Mouse (Mus musculus) G1E (cell line): Measurements from ENCODE around the gene Ifnlr1.
"Not testable (repeated sequence)": the region's sequence is repeated elsewhere in the genome, so short reads cannot be mapped to it uniquely, and the experiment has no call there.

Experiments
- CTCF ChIP-seq: IDR thresholded peaks from 2 replicates; pipeline ENCODE4 v1.5.1; 2012; ENCODE audit warnings: low read depth, low read length, inconsistent platforms, mixed read lengths
- GATA1 ChIP-seq: IDR thresholded peaks from 2 replicates; pipeline ENCODE4 v1.6.1; 2012; ENCODE audit warnings: borderline replicate concordance, low read length, inconsistent platforms, mixed read lengths
- GATA2 ChIP-seq: IDR thresholded peaks from 2 replicates; pipeline ENCODE4 v1.6.1; 2012; ENCODE audit warnings: low read depth, low read length, inconsistent platforms, borderline replicate concordance
- POLR2AphosphoS5 ChIP-seq: IDR thresholded peaks from 2 replicates; pipeline ENCODE4 v1.6.1; 2012; ENCODE audit warnings: low read depth, low read length, inconsistent platforms; ENCODE audit not compliant: insufficient replicate concordance
- TAL1 ChIP-seq: conservative IDR thresholded peaks from 2 replicates; pipeline ENCODE4 v1.6.1; 2012; ENCODE audit warnings: low read depth, low read length, inconsistent platforms, mixed read lengths

DNA sequence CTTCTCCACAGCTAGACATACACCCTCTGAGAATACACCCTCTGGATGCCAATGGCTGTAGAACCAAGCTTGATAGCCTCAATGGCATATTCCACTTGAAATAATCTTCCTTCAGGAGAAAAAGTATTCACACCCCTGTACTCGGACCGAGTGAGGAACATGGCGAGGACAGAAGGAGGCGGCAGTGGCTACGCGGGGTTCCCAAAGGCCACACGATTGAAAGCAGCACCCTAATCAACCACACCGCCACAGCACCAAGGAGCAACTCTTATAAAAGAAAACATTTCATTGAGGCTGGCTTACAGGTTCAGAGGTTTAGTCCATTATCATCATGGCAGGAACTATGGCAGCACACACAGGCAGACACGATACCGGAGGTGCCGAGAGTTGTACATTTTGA is 30.4 kb downstream of the Ifnlr1 start:
- TF ChIP-seq CTCF, GATA2, GATA1, POLR2AphosphoS5, TAL1: not testable (repeated sequence)
